Mouse (Mus musculus) small intestine, adult 2 months (tissue): ENCODE data around the gene Tm9sf2.

Source experiments
- CTCF ChIP-seq: fragments of 200-500 bp; IDR thresholded peaks from 2 replicates; pipeline ENCODE4 v1.5.1; 2012; ENCODE audit warnings: low read depth, mild to moderate bottlenecking, control low read depth, inconsistent platforms, low read length, moderate library complexity, mixed read lengths; ENCODE audit not compliant: insufficient replicate concordance, insufficient read length; ENCODE audit errors: extremely low read depth
- POLR2A ChIP-seq: fragments of 200-500 bp; IDR thresholded peaks from 2 replicates; pipeline ENCODE4 v1.6.1; 2012; ENCODE audit warnings: low read depth, mild to moderate bottlenecking, control low read depth, inconsistent platforms, low read length, moderate library complexity

DNA sequence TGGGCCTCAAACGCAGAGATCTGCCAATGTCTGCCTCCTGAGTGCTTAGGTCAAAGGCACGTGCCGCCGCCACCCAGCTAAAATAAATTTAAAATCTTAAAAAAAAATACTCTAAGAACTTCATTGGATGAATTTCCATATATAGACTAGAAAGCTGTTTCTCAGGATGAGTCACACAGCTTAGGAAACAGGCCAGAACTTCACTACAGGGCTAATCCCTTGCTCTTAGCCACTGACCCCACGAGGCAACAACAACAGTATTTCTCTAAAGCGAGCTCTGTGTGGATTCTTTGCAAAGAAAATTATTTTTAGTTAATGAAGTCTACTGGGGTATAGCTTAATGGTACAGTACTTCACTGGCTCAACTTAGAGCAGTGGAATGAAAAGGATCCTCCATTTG lies 45.5 kb upstream of the Tm9sf2 start:
- TF ChIP-seq POLR2A (no peak), CTCF (no peak)
